Mouse (Mus musculus) CH12.LX (cell line): ENCODE results near the gene Popdc2. TPM values are rescaled to one million over a fixed set of nuclear protein-coding genes. Genes with fewer than 3 reads are reported as not detected.

Experiments used
- DNase-seq: peaks from one replicate; pipeline ENCODE4 v3.0.0-alpha.2; 2013; ENCODE audit errors: extremely low read depth
- H3K27ac ChIP-seq: 2 replicates; pipeline ENCODE4 v1.5.1; 2012; ENCODE audit warnings: low read depth, mild to moderate bottlenecking, control low read depth, moderate library complexity; ENCODE audit not compliant: insufficient read depth
- H3K27me3 ChIP-seq: replicated peaks from 2 replicates; pipeline ENCODE3; 2012; ENCODE audit warnings: inconsistent platforms
- H3K36me3 ChIP-seq, 2 experiments: replicated peaks in 1 of 2; 2 replicates each; pipeline versions ENCODE3 to v1.6.1; 2012; ENCODE audit warnings: inconsistent platforms in 1 of 2, low read length in 1 of 2, mild to moderate bottlenecking in 1 of 2, mixed read lengths in 1 of 2, moderate library complexity in 1 of 2; ENCODE audit not compliant: control insufficient read depth in 1 of 2, insufficient read depth in 1 of 2
- H3K4me1 ChIP-seq, 2 experiments: 2 replicates each; pipeline ENCODE4 v1.6.1; 2012; ENCODE audit warnings: inconsistent platforms in 1 of 2, moderate library complexity in 1 of 2; ENCODE audit not compliant: insufficient read depth in 2 of 2, control insufficient read depth in 1 of 2
- H3K4me2 ChIP-seq: 2 replicates; pipeline ENCODE4 v1.6.1; 2012; ENCODE audit warnings: low read depth, mild to moderate bottlenecking, control low read depth; ENCODE audit not compliant: poor library complexity, insufficient read depth, severe bottlenecking
- H3K4me3 ChIP-seq, 3 experiments: fragments of 150-350 bp in 1 of 3; sonication (generic) in 1 of 3; replicated peaks in 1 of 3; 2 replicates each; pipeline versions ENCODE3 to v1.5.1; 2011 to 2012; ENCODE audit warnings: low read depth in 2 of 3, low read length in 2 of 3, mild to moderate bottlenecking in 2 of 3, moderate library complexity in 2 of 3, control low read depth in 1 of 3, improper control_type of control experiment in 1 of 3, inconsistent platforms in 1 of 3, mixed read lengths in 1 of 3; ENCODE audit not compliant: poor library complexity in 1 of 3
- H3K79me2 ChIP-seq: replicated peaks from 2 replicates; pipeline ENCODE4 v1.6.1; 2012; ENCODE audit warnings: mild to moderate bottlenecking, moderate library complexity; ENCODE audit not compliant: control insufficient read depth, poor library complexity, insufficient read depth, severe bottlenecking; ENCODE audit errors: extremely low read depth
- H3K9ac ChIP-seq: 2 replicates; pipeline ENCODE4 v1.6.1; 2012; ENCODE audit warnings: low read depth, mild to moderate bottlenecking, control low read depth, moderate library complexity; ENCODE audit not compliant: insufficient read depth
- H3K9me3 ChIP-seq: replicated peaks from 2 replicates; pipeline ENCODE3; 2012; ENCODE audit warnings: low read length, inconsistent platforms, mixed read lengths
- BHLHE40 ChIP-seq: IDR thresholded peaks from 2 replicates; pipeline ENCODE4 v1.6.1; 2011; ENCODE audit warnings: mild to moderate bottlenecking, low read depth, low read length, improper control_type of control experiment
- CHD2 ChIP-seq: IDR thresholded peaks from 2 replicates; pipeline ENCODE4 v1.6.1; 2011; ENCODE audit warnings: low read length, improper control_type of control experiment
- CTCF ChIP-seq, 2 experiments: IDR thresholded peaks in 1 of 2; conservative IDR thresholded peaks in 1 of 2; 2 replicates each; pipeline ENCODE4 v1.5.1; 2011 to 2012; ENCODE audit warnings: low read depth in 2 of 2, low read length in 2 of 2, improper control_type of control experiment in 1 of 2, inconsistent platforms in 1 of 2, mild to moderate bottlenecking in 1 of 2, moderate library complexity in 1 of 2
- EP300 ChIP-seq: IDR thresholded peaks from 2 replicates; pipeline ENCODE4 v1.6.1; 2011; ENCODE audit warnings: low read length, improper control_type of control experiment
- ETS1 ChIP-seq: conservative IDR thresholded peaks from 2 replicates; pipeline ENCODE4 v1.6.1; 2012; ENCODE audit warnings: low read depth, mild to moderate bottlenecking, inconsistent platforms, low read length, improper control_type of control experiment, moderate library complexity
- GABPA ChIP-seq: IDR thresholded peaks from 2 replicates; pipeline ENCODE4 v1.6.1; 2012; ENCODE audit warnings: low read depth, low read length, improper control_type of control experiment, inconsistent platforms; ENCODE audit not compliant: insufficient replicate concordance
- JUND ChIP-seq: conservative IDR thresholded peaks from 2 replicates; pipeline ENCODE4 v1.6.1; 2011; ENCODE audit warnings: low read depth, low read length, improper control_type of control experiment
- KAT2A ChIP-seq: IDR thresholded peaks from 2 replicates; pipeline ENCODE4 v1.6.1; 2012; ENCODE audit warnings: low read length, improper control_type of control experiment, inconsistent platforms; ENCODE audit not compliant: insufficient replicate concordance
- MAFK ChIP-seq: IDR thresholded peaks from 2 replicates; pipeline ENCODE4 v1.6.1; 2011; ENCODE audit warnings: low read length, improper control_type of control experiment; ENCODE audit not compliant: insufficient replicate concordance
- MAZ ChIP-seq: IDR thresholded peaks from 2 replicates; pipeline ENCODE4 v1.6.1; 2012; ENCODE audit warnings: low read depth, mild to moderate bottlenecking, inconsistent platforms, low read length, improper control_type of control experiment, moderate library complexity
- MEF2A ChIP-seq: IDR thresholded peaks from 2 replicates; pipeline ENCODE4 v1.6.1; 2014; ENCODE audit warnings: low read depth, mild to moderate bottlenecking, inconsistent platforms, low read length, improper control_type of control experiment, borderline replicate concordance
- MYC ChIP-seq: IDR thresholded peaks from 2 replicates; pipeline ENCODE4 v1.6.1; 2011; ENCODE audit warnings: low read depth, mild to moderate bottlenecking, improper control_type of control experiment, low read length
- NRF1 ChIP-seq: IDR thresholded peaks from 2 replicates; pipeline ENCODE4 v1.6.1; 2014; ENCODE audit warnings: low read depth, mild to moderate bottlenecking, inconsistent platforms, low read length, improper control_type of control experiment, moderate library complexity
- POLR2A ChIP-seq: IDR thresholded peaks from 2 replicates; pipeline ENCODE4 v1.6.1; 2011; ENCODE audit warnings: low read depth, mild to moderate bottlenecking, improper control_type of control experiment, low read length
- RCOR1 ChIP-seq: conservative IDR thresholded peaks from 2 replicates; pipeline ENCODE4 v1.6.1; 2012; ENCODE audit warnings: low read depth, mild to moderate bottlenecking, inconsistent platforms, low read length, improper control_type of control experiment
- SMC3 ChIP-seq: IDR thresholded peaks from 2 replicates; pipeline ENCODE4 v1.6.1; 2011; ENCODE audit warnings: low read depth, low read length, improper control_type of control experiment
- TBP ChIP-seq: conservative IDR thresholded peaks from 2 replicates; pipeline ENCODE4 v1.6.1; 2011; ENCODE audit warnings: low read depth, low read length, improper control_type of control experiment
- TCF12 ChIP-seq: IDR thresholded peaks from 2 replicates; pipeline ENCODE4 v1.6.1; 2014; ENCODE audit warnings: low read depth, mild to moderate bottlenecking, inconsistent platforms, low read length, improper control_type of control experiment
- USF1 ChIP-seq: IDR thresholded peaks from 2 replicates; pipeline ENCODE4 v1.6.1; 2014; ENCODE audit warnings: low read depth, mild to moderate bottlenecking, inconsistent platforms, low read length, improper control_type of control experiment
- USF2 ChIP-seq: conservative IDR thresholded peaks from 2 replicates; pipeline ENCODE4 v1.6.1; 2011; ENCODE audit warnings: low read depth, low read length, improper control_type of control experiment
- ZNF384 ChIP-seq: IDR thresholded peaks from 2 replicates; pipeline ENCODE4 v1.6.1; 2012; ENCODE audit warnings: low read depth, low read length, improper control_type of control experiment, inconsistent platforms
- dilution Hi-C: fragments of 300-500 bp; cut with MboI; formaldehyde crosslinking; loops from 2 replicates; pipeline ENCODE4 v1.14.3; 2020; ENCODE audit warnings: low sequenced_read_pairs; ENCODE audit not compliant: extremely low pct_unique_long_range_greater_than_20kb, extremely low pct_ligation_motif_present
- in situ Hi-C: fragments of 300-500 bp; cut with MboI; formaldehyde crosslinking; loops from 3 replicates; pipeline ENCODE4 v1.14.3; 2019; ENCODE audit warnings: low sequenced_read_pairs, low pct_ligation_motif_present, low pct_unique_long_range_greater_than_20kb, mixed read lengths
- polyA plus RNA-seq: library from polyadenylated mRNA; unstranded; fragments of >175 nt; gene quantifications from 2 replicates; pipeline ENCODE4 v1.2.1, GENCODE M21; 2012; ENCODE audit warnings: low read depth; ENCODE audit not compliant: insufficient read length
- total RNA-seq, 2 experiments: library from RNA; depleted of rRNA; stranded (reverse); fragments of 300-350 nt in 1 of 2; fragments of >200 nt in 1 of 2; gene quantifications; 2 replicates each; pipeline ENCODE4 v1.2.3; 2012 to 2014

Popdc2 gene
- total and polyA plus RNA-seq, 3 experiments = 0.17 to 3.6 (median 1.1) TPM

GRCm38 (mm10) chr16:38359241-38359640 is 2.8 kb upstream of the Popdc2 start:
- Histone ChIP-seq H3K27me3 (no peaks in the 10 kb centered on the region), H3K4me1 (peaks cover 23 to 56% of the 10 kb centered on the region in 2 experiments), H3K79me2 (peaks cover 5% of the 10 kb centered on the region), H3K9me3 (peaks cover 2% of the 10 kb centered on the region), H3K9ac (no peak overlapping the region), H3K4me2 (peak overlapping the region; percentile 53; the same call in 1 of the 2 replicates), H3K27ac (no peak overlapping the region), H3K36me3 (peaks cover 6 to 55% of the 10 kb centered on the region in 2 experiments), H3K4me3 (no peak overlapping the region)
- TF ChIP-seq SMC3 = no peak
- TF ChIP-seq KAT2A = no peak
- no peak for TF ChIP-seq POLR2A
- TF ChIP-seq TCF12 = 0 out of 2 replicates have a peak, but pooled peaks have one; percentile 57
- peak; percentile 40; the same call in 1 of the 2 replicates for TF ChIP-seq MEF2A
- no peak for TF ChIP-seq TBP
- no peak; the same call in 1 of the 2 replicates for TF ChIP-seq EP300
- 0 out of 2 replicates have a peak, but pooled peaks have one; percentile 2 for TF ChIP-seq JUND
- in situ Hi-C loops = no loop called here
- DNase-seq = no peak
- dilution Hi-C loops = no loop called here

GRCm38 (mm10) chr16:38359857-38360256 is 2.2 kb upstream of the Popdc2 start:
- Histone ChIP-seq H3K4me3 (no peak overlapping the region), H3K36me3 (peaks cover 3 to 50% of the 10 kb centered on the region in 2 experiments), H3K9me3 (peaks cover 2% of the 10 kb centered on the region), H3K27ac (no peak overlapping the region), H3K27me3 (no peaks in the 10 kb centered on the region), H3K4me1 (peaks cover 23 to 54% of the 10 kb centered on the region in 2 experiments), H3K79me2 (peaks cover under 1% of the 10 kb centered on the region), H3K9ac (no peak overlapping the region), H3K4me2 (no peak overlapping the region)
- DNase-seq = no peak
- TF ChIP-seq USF1 (no peak), KAT2A (no peak), ZNF384 (0 out of 2 replicates have a peak, but pooled peaks have one; percentile 1), RCOR1 (0 out of 2 replicates have a peak, but pooled peaks have one; percentile 34)
- in situ Hi-C loops (no loop called here), dilution Hi-C loops (no loop called here)

GRCm38 (mm10) chr16:38360317-38360716 is 1.7 kb upstream of the Popdc2 start:
- no peak overlapping the region for H3K4me2 ChIP-seq
- H3K4me3 ChIP-seq = no peak overlapping the region
- peaks cover 3 to 49% of the 10 kb centered on the region in 2 experiments for H3K36me3 ChIP-seq
- peaks cover 23 to 54% of the 10 kb centered on the region in 2 experiments for H3K4me1 ChIP-seq
- no peaks in the 10 kb centered on the region; the same call in 1 of the 2 replicates for H3K79me2 ChIP-seq
- peaks cover 2% of the 10 kb centered on the region for H3K9me3 ChIP-seq
- TF ChIP-seq EP300 = 0 out of 2 replicates have a peak, but pooled peaks have one; percentile 41
- TF ChIP-seq USF1 = peak; percentile 62
- no peak for TF ChIP-seq MYC
- TF ChIP-seq USF2 = peak; percentile 64
- no peak for TF ChIP-seq CHD2
- peak; percentile 88 for TF ChIP-seq TCF12
- TF ChIP-seq BHLHE40 = peak; percentile 83
- TF ChIP-seq NRF1 = no peak
- TF ChIP-seq GABPA = no peak
- TF ChIP-seq CTCF (conservative IDR thresholded peaks at IDR 0.05 in 1 of 2, IDR thresholded peaks at IDR 0.05 in 1 of 2; ENCODE audit: low read depth in 2 of 2, low read length in 2 of 2) = no peak
- no peak for TF ChIP-seq MAZ
- TF ChIP-seq MAFK = no peak
- peak; percentile 85 for TF ChIP-seq ETS1
- no peak overlapping the region for H3K27ac ChIP-seq
- in situ Hi-C loops = no loop called here
- peak; percentile 48 for DNase-seq
- dilution Hi-C loops = no loop called here
- no peaks in the 10 kb centered on the region for H3K27me3 ChIP-seq
- H3K9ac ChIP-seq = no peak overlapping the region
